Mouse (Mus musculus): ENCODE data around the gene Aebp2. TPM values are rescaled to one million over a fixed set of nuclear protein-coding genes. Genes with fewer than 3 reads are reported as not detected.

Gene Aebp2
- total and polyA plus RNA-seq, 3 experiments, result 25.9 to 42.0 (median 32.5) TPM

DNA sequence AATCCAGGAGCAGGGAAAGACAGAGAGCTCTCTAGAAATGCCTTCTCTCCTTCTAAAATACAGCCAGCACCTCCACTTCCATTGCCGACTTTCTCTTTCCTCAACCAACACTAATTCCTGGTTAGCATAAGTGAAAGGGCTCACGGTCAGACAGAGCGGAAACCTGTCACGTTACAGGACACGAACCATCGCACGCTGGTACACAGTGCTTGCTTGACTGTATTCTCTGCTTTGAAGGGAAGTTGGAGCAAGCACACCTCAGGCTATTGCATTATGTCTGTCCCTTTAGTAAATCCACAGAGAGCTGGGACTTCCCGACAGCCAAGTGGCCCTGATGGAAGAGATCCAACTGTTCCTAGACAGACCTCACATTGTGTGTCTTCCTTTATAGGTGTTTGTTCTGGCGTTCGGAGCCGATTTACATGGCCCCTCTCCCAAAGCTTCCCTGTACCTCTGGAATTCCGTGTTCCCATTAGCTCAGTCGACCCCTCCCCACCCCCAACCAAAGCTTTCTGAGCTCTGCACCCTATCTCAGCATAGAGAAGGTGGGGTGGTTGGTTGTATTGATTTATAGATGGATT lies 10.5 kb upstream of the Aebp2 start:
- Histone ChIP-seq H3K9me3 (replicated peaks; ENCODE audit: insufficient read depth, low read length) (no peaks in the 10 kb centered on the region), H3K79me2 (ENCODE audit: control insufficient read depth, insufficient read depth, low read length, poor library complexity) (no peaks in the 10 kb centered on the region), H3K4me1 (ENCODE audit: control insufficient read depth in 1 of 2, insufficient read depth in 2 of 2, low read length in 2 of 2) (no peaks in the 10 kb centered on the region), H3K9ac (ENCODE audit: control insufficient read depth, low read depth, low read length, poor library complexity, severe bottlenecking) (no peak overlapping the region), H3K36me3 (ENCODE audit: control insufficient read depth in 1 of 2, insufficient read depth in 2 of 2, low read length in 2 of 2) (no peaks in the 10 kb centered on the region), H3K4me3 (ENCODE audit: control insufficient read depth in 1 of 2, insufficient read depth in 1 of 2, low read depth in 2 of 2, low read length in 2 of 2) (no peak overlapping the region), H3K27ac (ENCODE audit: control insufficient read depth, low read depth, low read length) (no peak overlapping the region), H3K27me3 (ENCODE audit: control insufficient read depth in 1 of 2, insufficient read depth in 2 of 2, low read length in 2 of 2) (no peaks in the 10 kb centered on the region; a peak in 1 of 4 replicates)
- TF ChIP-seq NRF1 (IDR thresholded peaks at IDR 0.05; ENCODE audit: insufficient read depth, low read depth, low read length, poor library complexity, severe bottlenecking) (no peak), SMC3 (IDR thresholded peaks at IDR 0.05; ENCODE audit: low read depth, low read length) (no peak), GATA1 (IDR thresholded peaks at IDR 0.05; ENCODE audit: low read depth, low read length) (no peak), MAZ (IDR thresholded peaks at IDR 0.05; ENCODE audit: low read depth, low read length) (no peak), EP300 (IDR thresholded peaks at IDR 0.05; ENCODE audit: low read depth in 1 of 2, low read length in 2 of 2) (no peak), UBTF (IDR thresholded peaks at IDR 0.05; ENCODE audit: borderline replicate concordance, insufficient read depth, low read depth, low read length) (no peak), GABPA (IDR thresholded peaks at IDR 0.05; ENCODE audit: low read depth, low read length) (no peak), ETS1 (IDR thresholded peaks at IDR 0.05; ENCODE audit: low read depth, low read length) (no peak), MEF2A (IDR thresholded peaks at IDR 0.05; ENCODE audit: extremely low read depth, insufficient replicate concordance, low read depth, low read length, poor library complexity, severe bottlenecking) (no peak)
- DNase-seq (ENCODE audit: low read depth, low spot score), result no peak

GRCm38 (mm10) chr6:140613822-140614221 lies 8.6 kb upstream of the Aebp2 start:
- Histone ChIP-seq H3K9ac (ENCODE audit: control insufficient read depth, low read depth, low read length, poor library complexity, severe bottlenecking) (no peak overlapping the region), H3K9me3 (replicated peaks; ENCODE audit: insufficient read depth, low read length) (no peaks in the 10 kb centered on the region), H3K36me3 (ENCODE audit: control insufficient read depth in 1 of 2, insufficient read depth in 2 of 2, low read length in 2 of 2) (no peaks in the 10 kb centered on the region), H3K79me2 (ENCODE audit: control insufficient read depth, insufficient read depth, low read length, poor library complexity) (no peaks in the 10 kb centered on the region), H3K27me3 (ENCODE audit: control insufficient read depth in 1 of 2, insufficient read depth in 2 of 2, low read length in 2 of 2) (no peaks in the 10 kb centered on the region), H3K27ac (ENCODE audit: control insufficient read depth, low read depth, low read length) (no peak overlapping the region), H3K4me3 (ENCODE audit: control insufficient read depth in 1 of 2, insufficient read depth in 1 of 2, low read depth in 2 of 2, low read length in 2 of 2) (no peak overlapping the region), H3K4me1 (ENCODE audit: control insufficient read depth in 1 of 2, insufficient read depth in 2 of 2, low read length in 2 of 2) (no peaks in the 10 kb centered on the region)
- no peak for DNase-seq (ENCODE audit: low read depth, low spot score)
- TF ChIP-seq JUND (IDR thresholded peaks at IDR 0.05; ENCODE audit: low read depth, low read length), result no peak
- no peak for TF ChIP-seq CTCF (IDR thresholded peaks at IDR 0.05 in 2 of 3, conservative IDR thresholded peaks at IDR 0.05 in 1 of 3; ENCODE audit: control insufficient read depth in 1 of 3, insufficient read depth in 1 of 3, low read depth in 2 of 3, low read length in 3 of 3, poor library complexity in 1 of 3, severe bottlenecking in 1 of 3)
- no peak for TF ChIP-seq RAD21 (IDR thresholded peaks at IDR 0.05; ENCODE audit: low read depth, low read length)
- TF ChIP-seq TBP (IDR thresholded peaks at IDR 0.05; ENCODE audit: low read depth, low read length), result no peak
- TF ChIP-seq UBTF (IDR thresholded peaks at IDR 0.05; ENCODE audit: borderline replicate concordance, insufficient read depth, low read depth, low read length), result no peak
- no peak for TF ChIP-seq SMC3 (IDR thresholded peaks at IDR 0.05; ENCODE audit: low read depth, low read length)
- TF ChIP-seq NELFE (IDR thresholded peaks at IDR 0.05; ENCODE audit: low read depth, low read length), result no peak
- TF ChIP-seq ZKSCAN1 (IDR thresholded peaks at IDR 0.05; ENCODE audit: low read depth, low read length), result no peak

All from MEL (cell line).